Mouse (Mus musculus): ENCODE data around the gene Limd2. TPM values are rescaled to one million over a fixed set of nuclear protein-coding genes. Genes with fewer than 3 reads are reported as not detected.

Limd2 gene
- polyA plus RNA-seq, 1 experiment from 2014 or later = 169 TPM

- ATAC-seq (ENCODE audit: low read depth) (no peak), DNase-seq (ENCODE audit: low spot score) (no peak)
- peak overlapping the region; percentile 33 for H3K27ac ChIP-seq (replicated peaks; ENCODE audit: low read depth, low read length)
- peaks cover 11% of the 10 kb centered on the region for H3K4me1 ChIP-seq (ENCODE audit: control insufficient read depth, insufficient read depth, low read length)
- no peaks in the 10 kb centered on the region for H3K9me3 ChIP-seq (ENCODE audit: control insufficient read depth, low read length)
- H3K4me2 ChIP-seq (ENCODE audit: low read depth, low read length) = no peak overlapping the region
- H3K9ac ChIP-seq (ENCODE audit: low read depth, low read length) = no peak overlapping the region
- H3K4me3 ChIP-seq (ENCODE audit: low read depth, low read length) = no peak overlapping the region
- no peaks in the 10 kb centered on the region for H3K27me3 ChIP-seq (replicated peaks; ENCODE audit: control insufficient read depth, insufficient read depth, low read length)
- peaks cover 72% of the 10 kb centered on the region for H3K36me3 ChIP-seq (ENCODE audit: control insufficient read depth, insufficient read depth, low read length)
- 53% methylated on average over 3 of the region's 3 CpGs for WGBS
These were observed 4.9 kb downstream of the Limd2 start for GRCm38 (mm10) chr11:106155761-106156160.

GRCm38 (mm10) chr11:106154770-106155169 is 5.9 kb downstream of the Limd2 start:
- no peak overlapping the region for H3K4me2 ChIP-seq (ENCODE audit: low read depth, low read length)
- peaks cover 10% of the 10 kb centered on the region; the same call in 1 of the 2 replicates for H3K4me1 ChIP-seq (ENCODE audit: control insufficient read depth, insufficient read depth, low read length)
- H3K9ac ChIP-seq (ENCODE audit: low read depth, low read length) = no peak overlapping the region
- H3K36me3 ChIP-seq (ENCODE audit: control insufficient read depth, insufficient read depth, low read length) = peaks cover 82% of the 10 kb centered on the region
- H3K27ac ChIP-seq (replicated peaks; ENCODE audit: low read depth, low read length) = no peak overlapping the region
- H3K27me3 ChIP-seq (replicated peaks; ENCODE audit: control insufficient read depth, insufficient read depth, low read length) = no peaks in the 10 kb centered on the region
- no peak overlapping the region for H3K4me3 ChIP-seq (ENCODE audit: low read depth, low read length)
- ATAC-seq (ENCODE audit: low read depth) (no peak), DNase-seq (ENCODE audit: low spot score) (no peak)
- WGBS = 59% methylated on average over 2 of the region's 2 CpGs
- H3K9me3 ChIP-seq (ENCODE audit: control insufficient read depth, low read length) = no peaks in the 10 kb centered on the region

DNA sequence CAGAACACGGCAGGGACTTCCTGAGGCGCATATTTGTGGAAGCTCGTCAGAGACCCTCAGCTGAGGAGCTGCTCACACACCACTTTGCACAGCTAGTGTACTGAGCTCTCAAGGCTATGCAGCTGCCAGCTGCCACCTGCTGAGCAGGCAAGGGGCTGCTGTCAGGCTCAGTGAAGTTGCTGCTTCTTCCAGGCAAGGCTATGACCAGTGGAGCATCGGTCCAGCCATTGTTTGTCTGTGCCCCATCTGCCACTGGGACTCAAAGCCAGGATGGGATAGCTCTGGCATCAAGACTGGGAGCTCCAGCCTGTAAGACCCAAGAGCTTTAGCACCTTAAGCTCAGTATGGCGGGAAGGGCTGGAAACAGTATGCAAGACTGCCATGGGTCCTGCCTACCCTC is 6.6 kb downstream of the Limd2 start:
- peaks cover 10% of the 10 kb centered on the region; the same call in 1 of the 2 replicates for H3K4me1 ChIP-seq (ENCODE audit: control insufficient read depth, insufficient read depth, low read length)
- no peaks in the 10 kb centered on the region for H3K9me3 ChIP-seq (ENCODE audit: control insufficient read depth, low read length)
- no peak for ATAC-seq (ENCODE audit: low read depth)
- H3K4me2 ChIP-seq (ENCODE audit: low read depth, low read length) = no peak overlapping the region
- H3K9ac ChIP-seq (ENCODE audit: low read depth, low read length) = no peak overlapping the region
- WGBS = 79% methylated on average over 5 of the region's 5 CpGs
- DNase-seq (ENCODE audit: low spot score) = no peak
- H3K27ac ChIP-seq (replicated peaks; ENCODE audit: low read depth, low read length) = no peak overlapping the region
- H3K4me3 ChIP-seq (ENCODE audit: low read depth, low read length) = no peak overlapping the region
- H3K36me3 ChIP-seq (ENCODE audit: control insufficient read depth, insufficient read depth, low read length) = peaks cover 88% of the 10 kb centered on the region
- H3K27me3 ChIP-seq (replicated peaks; ENCODE audit: control insufficient read depth, insufficient read depth, low read length) = no peaks in the 10 kb centered on the region

- Histone ChIP-seq H3K9me3 (ENCODE audit: control insufficient read depth, low read length) (no peaks in the 10 kb centered on the region), H3K27me3 (replicated peaks; ENCODE audit: control insufficient read depth, insufficient read depth, low read length) (no peaks in the 10 kb centered on the region), H3K4me1 (ENCODE audit: control insufficient read depth, insufficient read depth, low read length) (no peaks in the 10 kb centered on the region), H3K4me2 (ENCODE audit: low read depth, low read length) (no peak overlapping the region), H3K36me3 (ENCODE audit: control insufficient read depth, insufficient read depth, low read length) (peaks cover 92% of the 10 kb centered on the region), H3K4me3 (ENCODE audit: low read depth, low read length) (no peak overlapping the region), H3K27ac (replicated peaks; ENCODE audit: low read depth, low read length) (no peak overlapping the region), H3K9ac (ENCODE audit: low read depth, low read length) (no peak overlapping the region)
- ATAC-seq (ENCODE audit: low read depth) (no peak), DNase-seq (ENCODE audit: low spot score) (no peak)
- WGBS = 81% methylated on average over 8 of the region's 8 CpGs
These were observed 8.5 kb downstream of the Limd2 start for GRCm38 (mm10) chr11:106152132-106152531.

DNA sequence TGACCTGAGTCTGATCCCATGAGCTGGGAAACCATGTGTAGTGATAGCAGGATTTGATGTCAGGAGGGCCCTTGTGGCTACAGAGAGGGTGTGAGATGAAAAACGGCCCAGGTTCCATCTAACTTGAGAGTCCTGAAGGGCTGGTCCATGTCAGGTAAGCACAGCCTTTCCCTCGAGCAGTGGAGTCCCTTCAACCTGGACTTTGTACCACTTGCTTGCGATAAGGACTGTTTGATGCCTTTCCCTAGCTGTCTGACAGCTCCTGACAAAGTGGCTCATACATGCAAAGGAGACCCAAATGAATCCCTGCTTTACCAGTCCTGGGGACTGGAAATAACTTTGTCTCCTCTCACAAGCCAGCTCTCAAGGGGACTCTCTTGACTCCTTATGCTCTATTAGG is 9.4 kb downstream of the Limd2 start:
- Histone ChIP-seq H3K36me3 (ENCODE audit: control insufficient read depth, insufficient read depth, low read length) (peaks cover 91% of the 10 kb centered on the region), H3K27ac (replicated peaks; ENCODE audit: low read depth, low read length) (no peak overlapping the region)
- ATAC-seq (ENCODE audit: low read depth) = no peak

DNA sequence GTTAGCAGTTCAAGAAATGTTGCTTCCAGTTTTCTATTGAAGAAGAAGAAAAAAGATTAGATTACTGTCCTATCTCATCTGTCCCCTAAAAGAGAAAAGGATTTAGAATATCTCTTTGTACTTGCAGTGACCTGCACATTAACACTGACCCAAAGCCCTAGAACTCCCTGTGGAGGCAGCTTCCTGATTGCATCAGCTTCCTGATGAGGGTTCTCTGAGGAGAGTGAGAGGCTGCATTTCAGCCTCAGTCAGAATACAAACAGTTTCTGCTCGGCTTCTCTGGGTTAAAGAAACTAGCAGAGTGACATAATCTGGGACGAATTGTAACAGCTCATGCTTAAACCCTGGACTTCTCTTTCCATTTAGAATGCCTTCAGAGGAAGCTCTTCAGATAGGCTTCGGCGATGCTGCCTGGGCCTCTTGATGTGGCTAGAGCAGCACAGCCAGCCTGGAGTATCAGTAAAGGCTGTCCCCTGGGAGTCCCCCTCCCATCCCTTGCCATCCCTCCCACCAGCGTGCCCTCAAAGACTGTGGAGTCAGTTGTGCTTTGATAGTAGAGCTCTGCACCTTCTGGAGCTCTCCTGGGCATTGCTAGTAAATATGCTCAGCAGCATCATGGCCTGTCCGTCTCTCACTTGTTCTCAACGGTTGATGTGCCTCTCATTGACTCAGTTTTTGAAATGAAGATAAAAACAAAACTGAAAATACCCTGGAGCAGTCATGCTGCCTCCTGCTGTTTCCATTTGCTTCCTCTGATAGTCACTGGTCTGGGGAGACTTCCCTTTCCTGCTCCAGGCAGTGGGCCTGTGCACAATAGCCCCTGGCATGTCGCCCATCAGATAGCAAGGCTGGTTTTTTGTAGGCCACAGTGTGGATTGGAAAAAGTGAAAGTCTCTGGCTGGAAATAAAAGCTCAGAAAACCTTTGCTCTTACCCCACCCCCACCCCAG is 25.8 kb downstream of the Limd2 start:
- no peak overlapping the region for H3K4me2 ChIP-seq (ENCODE audit: low read depth, low read length)
- H3K27ac ChIP-seq (replicated peaks; ENCODE audit: low read depth, low read length) = peak overlapping the region; percentile 68; the same call in 1 of the 2 replicates
- peaks cover 44% of the 10 kb centered on the region for H3K36me3 ChIP-seq (ENCODE audit: control insufficient read depth, insufficient read depth, low read length)
- WGBS = 35% methylated on average over 8 of the region's 8 CpGs
- ATAC-seq (ENCODE audit: low read depth) = no peak; the same call in 1 of the 2 replicates
- H3K27me3 ChIP-seq (replicated peaks; ENCODE audit: control insufficient read depth, insufficient read depth, low read length) = no peaks in the 10 kb centered on the region
- peaks cover 3% of the 10 kb centered on the region; the same call in 1 of the 2 replicates for H3K4me1 ChIP-seq (ENCODE audit: control insufficient read depth, insufficient read depth, low read length)
- H3K4me3 ChIP-seq (ENCODE audit: low read depth, low read length) = no peak overlapping the region
- no peaks in the 10 kb centered on the region for H3K9me3 ChIP-seq (ENCODE audit: control insufficient read depth, low read length)
- H3K9ac ChIP-seq (ENCODE audit: low read depth, low read length) = 0 out of 2 replicates have a peak overlapping the region, but pooled peaks have one; percentile 32
- DNase-seq (ENCODE audit: low spot score) = peak; percentile 68

More for the DNA sequence above, 9.4 kb downstream of the Limd2 start:
- DNase-seq (ENCODE audit: low spot score) = no peak
- no peak overlapping the region for H3K9ac ChIP-seq (ENCODE audit: low read depth, low read length)
- 88% methylated on average over 3 of the region's 3 CpGs for WGBS
- H3K4me2 ChIP-seq (ENCODE audit: low read depth, low read length) = no peak overlapping the region
- no peaks in the 10 kb centered on the region for H3K27me3 ChIP-seq (replicated peaks; ENCODE audit: control insufficient read depth, insufficient read depth, low read length)
- no peaks in the 10 kb centered on the region for H3K4me1 ChIP-seq (ENCODE audit: control insufficient read depth, insufficient read depth, low read length)
- no peaks in the 10 kb centered on the region for H3K9me3 ChIP-seq (ENCODE audit: control insufficient read depth, low read length)
- H3K4me3 ChIP-seq (ENCODE audit: low read depth, low read length) = no peak overlapping the region

DNA sequence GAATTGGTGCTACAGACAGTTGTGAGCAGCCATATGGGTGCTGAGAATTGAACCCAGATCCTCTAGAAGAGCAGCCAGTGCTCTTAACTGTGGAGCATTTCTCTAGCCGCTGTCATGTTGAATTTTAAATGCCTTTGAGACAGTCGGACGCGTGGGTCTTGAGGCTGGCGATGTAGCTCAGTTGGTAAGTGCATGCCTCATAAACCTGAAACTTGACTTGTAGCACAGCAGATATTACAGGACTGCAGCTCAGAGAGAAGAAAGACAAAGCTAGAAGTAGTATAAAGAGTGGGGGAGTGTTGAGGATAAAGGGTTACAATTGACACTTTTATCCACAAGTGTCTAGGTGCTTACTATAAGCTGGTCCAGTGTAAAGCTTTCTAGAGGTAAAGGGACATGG is 28.1 kb downstream of the Limd2 start:
- ATAC-seq (ENCODE audit: low read depth) = no peak
- Histone ChIP-seq H3K9me3 (ENCODE audit: control insufficient read depth, low read length) (no peaks in the 10 kb centered on the region), H3K36me3 (ENCODE audit: control insufficient read depth, insufficient read depth, low read length) (peaks cover 52% of the 10 kb centered on the region), H3K27ac (replicated peaks; ENCODE audit: low read depth, low read length) (no peak overlapping the region), H3K4me1 (ENCODE audit: control insufficient read depth, insufficient read depth, low read length) (peaks cover 3% of the 10 kb centered on the region; the same call in 1 of the 2 replicates), H3K27me3 (replicated peaks; ENCODE audit: control insufficient read depth, insufficient read depth, low read length) (no peaks in the 10 kb centered on the region), H3K4me3 (ENCODE audit: low read depth, low read length) (no peak overlapping the region), H3K9ac (ENCODE audit: low read depth, low read length) (no peak overlapping the region), H3K4me2 (ENCODE audit: low read depth, low read length) (no peak overlapping the region)
- 91% methylated on average over 5 of the region's 5 CpGs for WGBS
- DNase-seq (ENCODE audit: low spot score) = no peak

GRCm38 (mm10) chr11:106129477-106129876 is 31.2 kb downstream of the Limd2 start:
- DNase-seq (ENCODE audit: low spot score) (no peak), ATAC-seq (ENCODE audit: low read depth) (no peak)
- Histone ChIP-seq H3K27ac (replicated peaks; ENCODE audit: low read depth, low read length) (no peak overlapping the region), H3K4me2 (ENCODE audit: low read depth, low read length) (no peak overlapping the region), H3K9me3 (ENCODE audit: control insufficient read depth, low read length) (no peaks in the 10 kb centered on the region), H3K36me3 (ENCODE audit: control insufficient read depth, insufficient read depth, low read length) (peaks cover 46% of the 10 kb centered on the region), H3K9ac (ENCODE audit: low read depth, low read length) (no peak overlapping the region), H3K4me1 (ENCODE audit: control insufficient read depth, insufficient read depth, low read length) (no peaks in the 10 kb centered on the region), H3K4me3 (ENCODE audit: low read depth, low read length) (no peak overlapping the region), H3K27me3 (replicated peaks; ENCODE audit: control insufficient read depth, insufficient read depth, low read length) (no peaks in the 10 kb centered on the region)
- 92% methylated on average over 1 of the region's 1 CpGs for WGBS
